Mouse (Mus musculus) left cerebral cortex, postnatal 10 days (tissue): ENCODE data around the gene Hey2. TPM values are rescaled to one million over a fixed set of nuclear protein-coding genes. Genes with fewer than 3 reads are reported as not detected.

Experiments used
- DNase-seq, 2 experiments: peaks; one replicate each; pipeline ENCODE4 v3.0.0; 2021 to 2022; ENCODE audit warnings: low spot score in 2 of 2, mixed read lengths in 1 of 2; ENCODE audit errors: extremely low spot score in 1 of 2
- intact Hi-C: fragments of 180-260 bp; cut with DNase I; formaldehyde crosslinking; loops from one replicate; pipeline ENCODE4 v1.15.1; 2025
- total RNA-seq, 2 experiments: library from RNA; stranded (reverse); gene quantifications; 2 replicates each; pipeline ENCODE4 v1.2.3; 2021

The Hey2 gene
- 1 to 10 TPM; 5.0 to 5.4 TPM for total RNA-seq

DNA sequence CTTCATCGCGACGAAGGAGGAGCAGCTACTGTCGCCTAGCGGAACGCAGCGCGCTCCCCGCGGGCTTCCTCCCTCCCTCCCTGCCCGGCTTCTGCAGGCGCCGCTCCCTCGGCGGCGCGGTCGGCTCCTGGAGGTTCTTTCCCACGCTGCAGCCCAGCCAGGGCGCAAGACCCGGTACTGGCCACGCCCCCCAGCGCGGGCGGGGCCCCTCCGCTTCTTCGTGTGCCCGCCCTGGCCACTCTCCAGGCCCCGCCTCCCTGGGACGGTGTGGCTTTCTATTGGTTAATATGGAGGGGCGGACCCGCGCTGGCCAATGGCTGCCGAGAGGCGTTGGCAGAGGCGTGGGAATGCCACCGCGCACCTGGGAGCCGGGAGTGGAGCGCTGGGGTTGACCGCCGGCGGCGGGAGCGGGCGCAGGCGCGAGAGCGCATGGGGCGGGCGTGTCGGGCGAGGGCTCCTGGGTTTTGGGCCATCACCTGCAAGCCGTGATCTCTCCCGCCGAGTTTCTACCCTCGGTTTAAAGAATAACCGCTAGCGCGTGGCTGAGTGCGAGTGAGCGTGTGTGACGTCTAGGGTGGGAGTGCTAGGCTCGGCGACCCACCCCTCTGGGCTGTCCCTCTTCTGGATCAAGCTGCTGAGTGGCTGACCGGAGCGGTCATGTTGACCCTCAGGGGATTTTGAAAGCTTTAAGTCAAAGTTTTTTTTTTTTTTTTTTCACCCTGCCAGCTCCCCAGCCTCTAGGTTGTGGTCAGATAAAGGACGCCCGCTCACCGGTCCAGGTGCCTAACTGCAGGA, at the start of gene Hey2:
Hey2 (minus strand) TSS at position 159 of the 795 bp plus-strand sequence.
- DNase-seq = peak; percentile 95 to 99
- intact Hi-C loops = loop anchor here (5.0 kb wide), 1 partner anchor 604 kb away; the partner anchor contains the start of gene Tpd52l1

DNA sequence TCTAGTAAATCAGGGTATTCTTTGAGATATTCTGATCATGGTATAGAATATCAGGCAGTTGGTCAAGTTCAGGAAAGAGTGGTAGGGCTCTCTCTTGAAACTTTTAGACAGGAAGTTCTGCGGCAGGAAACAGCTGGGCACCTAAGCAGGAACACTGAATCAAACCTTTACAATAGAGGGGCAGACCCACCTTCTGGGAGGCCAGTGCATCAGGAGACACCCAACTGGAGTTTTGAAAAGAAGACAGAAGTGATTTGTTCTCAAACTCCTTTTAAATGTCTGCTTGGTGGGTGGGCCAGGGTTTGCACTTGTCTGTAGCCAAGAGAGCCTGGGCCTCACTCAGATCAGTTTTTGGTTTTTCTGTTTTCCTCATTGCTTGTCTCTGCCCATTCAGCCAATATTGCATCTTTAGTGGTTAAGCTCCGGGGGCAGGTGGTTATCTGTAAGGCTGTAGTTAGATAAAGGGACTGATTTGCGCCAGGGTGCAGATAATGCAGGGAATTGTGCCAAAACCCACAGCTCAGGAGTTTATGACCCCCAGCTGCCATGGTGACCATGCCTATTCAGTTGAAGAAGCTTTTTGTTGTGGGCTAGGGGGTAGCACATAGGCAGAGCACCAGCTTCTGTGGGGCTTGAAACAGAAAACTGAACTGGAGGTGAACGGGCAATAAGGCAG, 40.6 kb upstream of the Hey2 start:
- intact Hi-C loops = no loop called here
- DNase-seq = no peak

GRCm38 (mm10) chr10:30881109-30881508, 38.5 kb upstream of the Hey2 start:
- DNase-seq = no peak
- intact Hi-C loops = no loop called here

GRCm38 (mm10) chr10:30845101-30845825, 2.7 kb upstream of the Hey2 start:
- intact Hi-C loops = no loop called here
- DNase-seq = no peak

- intact Hi-C loops = loop anchor here (5.0 kb wide), 1 partner anchor 603 kb away; the partner anchor contains the start of gene Tpd52l1
- peak in 1 of 2 experiments; percentile 63 for DNase-seq
Observed at GRCm38 (mm10) chr10:30844191-30845010, 1.8 kb upstream of the Hey2 start.

- intact Hi-C loops = loop anchor here (5.0 kb wide), 1 partner anchor 604 kb away; the partner anchor contains the start of gene Tpd52l1
- DNase-seq = peak; percentile 30 to 49
Observed at GRCm38 (mm10) chr10:30843438-30844190, 1.0 kb upstream of the Hey2 start.

DNA sequence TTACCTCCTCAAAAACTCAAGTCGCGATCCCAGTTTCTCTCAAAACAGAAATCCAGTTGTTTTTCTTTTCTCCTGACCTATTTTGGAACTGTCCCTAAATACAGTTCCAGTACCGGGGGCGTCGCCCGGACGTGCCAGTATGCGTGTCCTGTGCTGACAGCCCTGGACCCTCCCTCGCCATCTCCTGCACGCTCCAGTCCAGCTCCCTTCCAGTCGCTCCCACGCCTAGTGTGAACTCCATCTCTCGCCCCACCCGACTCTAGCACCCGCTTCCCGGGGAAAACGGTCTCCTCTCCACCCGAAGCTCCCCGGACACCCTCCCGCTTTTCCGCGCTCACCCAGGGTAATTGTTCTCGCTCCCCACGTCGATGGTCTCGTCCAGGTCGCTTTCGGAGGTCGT, 373 bp downstream of the Hey2 start:
- intact Hi-C loops = loop anchor here (5.0 kb wide), 1 partner anchor 605 kb away; the partner anchor contains the start of gene Tpd52l1
- no peak for DNase-seq

DNA sequence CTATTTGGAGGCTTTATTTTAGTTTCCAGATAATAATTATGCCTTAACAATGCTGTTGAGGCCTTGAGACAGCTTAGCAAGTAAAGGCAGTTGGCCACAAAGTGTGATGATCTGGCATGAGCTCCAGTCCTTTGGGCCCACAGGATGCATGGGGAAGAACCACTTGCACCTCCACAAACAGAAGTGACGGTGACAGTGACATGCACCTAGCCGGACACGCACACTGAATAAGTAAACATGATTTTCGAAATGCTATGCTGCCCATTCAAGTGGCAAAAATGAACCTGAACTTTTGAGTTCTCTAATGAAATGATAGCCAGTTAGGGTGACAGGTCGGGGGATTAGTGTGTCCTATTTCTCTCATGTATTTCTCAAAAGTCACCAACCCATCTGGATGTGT, 1.8 kb downstream of the Hey2 start:
- intact Hi-C loops = loop anchor here (5.0 kb wide), 1 partner anchor 606 kb away; the partner anchor contains the start of gene Tpd52l1

GRCm38 (mm10) chr10:30838188-30838587, 4.4 kb downstream of the Hey2 start:
- intact Hi-C loops = no loop called here
- DNase-seq = no peak

More for the DNA sequence above, 1.8 kb downstream of the Hey2 start:
- no peak for DNase-seq

- intact Hi-C loops = loop anchor here (1.0 to 5.0 kb wide), 2 partner anchors 475 to 622 kb away; partner anchors contain the start of gene Tpd52l1
- peak in 1 of 2 experiments; percentile 68 for DNase-seq
Observed at GRCm38 (mm10) chr10:30825049-30825448, 17.6 kb downstream of the Hey2 start.

DNA sequence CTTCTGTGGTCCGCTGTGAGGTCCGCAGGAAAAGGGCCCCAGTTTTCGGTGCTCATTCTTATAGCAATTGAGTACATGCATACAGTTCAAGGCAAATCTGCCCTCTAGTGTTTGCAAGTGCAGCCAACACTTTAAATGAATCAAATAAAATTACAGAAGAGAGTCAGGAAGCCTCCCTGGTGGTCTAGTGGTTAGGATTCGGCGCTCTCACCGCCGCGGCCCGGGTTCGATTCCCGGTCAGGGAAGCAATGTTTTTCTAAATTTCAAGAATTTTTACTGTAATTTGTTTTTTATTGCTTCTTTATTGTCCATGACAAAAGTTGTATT, 31.7 kb downstream of the Hey2 start:
- DNase-seq = peak; percentile 51 to 89
- intact Hi-C loops = no loop called here

DNA sequence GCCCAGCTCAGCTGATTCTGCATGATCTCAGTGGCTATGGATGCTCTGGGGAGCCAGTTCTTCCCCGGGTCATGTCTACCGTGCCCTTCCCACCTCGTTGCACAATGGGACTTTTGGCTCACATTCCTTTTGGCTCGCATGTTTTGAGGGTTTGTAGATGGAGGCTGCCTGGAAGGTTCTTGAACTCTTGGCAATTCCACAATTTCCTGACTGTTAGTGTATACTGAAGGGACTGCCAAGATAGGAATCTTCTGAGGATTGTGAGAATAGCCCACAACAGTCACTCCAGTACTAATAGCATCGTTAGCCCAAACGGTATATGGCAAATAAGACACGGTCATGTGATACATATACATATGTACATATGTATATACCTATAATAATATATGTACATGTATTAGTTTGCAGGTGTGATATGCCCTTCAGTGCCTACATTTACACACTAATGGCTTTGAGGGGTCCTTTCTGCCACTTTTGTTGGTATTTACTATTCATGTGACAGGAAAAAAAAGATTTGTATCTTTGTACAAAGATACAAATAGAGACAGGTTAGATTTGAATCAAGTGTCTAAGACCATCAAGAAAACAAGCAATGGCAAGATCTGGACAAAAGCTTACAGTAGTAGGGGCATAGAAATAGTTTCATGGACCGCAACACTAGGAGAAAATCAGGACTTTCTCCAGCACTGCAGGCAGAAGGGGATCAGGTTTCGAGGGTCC, 32.2 kb downstream of the Hey2 start:
- intact Hi-C loops = no loop called here

GRCm38 (mm10) chr10:30803587-30804253, 38.9 kb downstream of the Hey2 start:
- no peak for DNase-seq
- intact Hi-C loops = loop anchor here (2.0 to 10.0 kb wide), 3 partner anchors 76 to 1269 kb away; partner anchors contain the start of gene Rspo3

More for the DNA sequence above, 32.2 kb downstream of the Hey2 start:
- no peak for DNase-seq

- intact Hi-C loops = loop anchor here (2.0 to 10.0 kb wide), 3 partner anchors 76 to 1268 kb away; partner anchors contain the start of gene Rspo3
- peak; percentile 66 to 88 for DNase-seq
Observed at GRCm38 (mm10) chr10:30802681-30803586, 39.7 kb downstream of the Hey2 start, which contains the start of gene Ncoa7. Gene Ncoa7, minus strand, starts transcription at chr10:30803326.

DNA sequence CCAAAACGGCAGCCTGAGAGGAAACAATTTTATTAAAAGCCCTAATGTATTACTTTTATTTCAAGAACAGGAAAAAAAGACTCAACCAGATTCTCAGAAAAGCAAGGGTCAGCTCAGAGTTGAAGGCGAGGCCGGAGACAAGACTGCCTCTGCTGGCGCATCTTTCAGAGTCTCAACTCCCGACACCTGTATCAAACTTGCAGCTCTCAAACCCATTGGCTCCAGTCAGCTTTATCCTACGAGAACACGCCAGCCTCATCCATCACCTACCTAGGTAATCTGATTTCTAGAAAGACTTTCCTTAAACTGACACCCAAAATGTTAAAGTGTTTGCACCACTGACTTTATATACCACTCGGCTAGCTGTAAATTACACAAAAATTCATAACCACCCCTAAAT, 40.6 kb downstream of the Hey2 start:
- intact Hi-C loops = loop anchor here (2.0 to 10.0 kb wide), 3 partner anchors 75 to 1267 kb away; partner anchors contain the start of gene Rspo3
- peak in 1 of 2 experiments; percentile 16 for DNase-seq
